In genomic region chr16:9749661-9750060, GRCm38 (mm10) we compare ENCODE assay signal across 22 mouse cellular contexts.
DNase-seq lines count a peak whose midpoint lies in the region; ATAC-seq and TF ChIP-seq lines count a peak whose summit lies in the region.
"Had no signal": no experiment of that assay in that cellular context is flagged by ENCODE, and none has a peak within 500 bp of the region (broad histone marks: within the 10 kb centered on the region; RNA-seq: fewer than 3 reads in every experiment).

No protein-coding gene starts in this region.

- no peaks in the 10 kb centered on the region for H3K36me3 ChIP-seq in hindbrain, postnatal 0 days (ENCODE audit: insufficient read depth, low read length)
- H3K36me3 ChIP-seq: embryonic facial prominence, embryonic 13.5 days; embryonic facial prominence, embryonic 15.5 days; forebrain, embryonic 15.5 days had no signal

- H3K27me3 ChIP-seq in hindbrain, postnatal 0 days (ENCODE audit: insufficient read depth, low read length), result no peaks in the 10 kb centered on the region
- H3K27me3 ChIP-seq: CH12.LX; embryonic facial prominence, embryonic 13.5 days; embryonic facial prominence, embryonic 15.5 days; forebrain, embryonic 13.5 days; forebrain, embryonic 15.5 days had no signal

- no peak overlapping the region for H3K4me2 ChIP-seq in hindbrain, postnatal 0 days (ENCODE audit: low read depth, low read length)
- H3K4me2 ChIP-seq: embryonic facial prominence, embryonic 13.5 days; embryonic facial prominence, embryonic 15.5 days; forebrain, embryonic 13.5 days; forebrain, embryonic 15.5 days had no signal

- 88% methylated on average over 3 of the region's 3 CpGs for WGBS in hindbrain, postnatal 0 days

- TF ChIP-seq CTCF in layer of hippocampus, adult 2 months (conservative IDR thresholded peaks at IDR 0.05), result no peak
- no peak for TF ChIP-seq CTCF in hindbrain, postnatal 0 days (IDR thresholded peaks at IDR 0.05; ENCODE audit: low read depth)

- no peak overlapping the region for H3K4me3 ChIP-seq in layer of hippocampus, adult 2 months
- no peak overlapping the region for H3K4me3 ChIP-seq in hindbrain, postnatal 0 days (ENCODE audit: low read length)
- H3K4me3 ChIP-seq: embryonic facial prominence, embryonic 13.5 days; embryonic facial prominence, embryonic 15.5 days; erythroblast, embryonic 14.5 days; forebrain, embryonic 13.5 days; forebrain, embryonic 15.5 days had no signal

- no peaks in the 10 kb centered on the region for H3K9me3 ChIP-seq in hindbrain, postnatal 0 days (ENCODE audit: low read length)
- H3K9me3 ChIP-seq: embryonic facial prominence, embryonic 13.5 days; embryonic facial prominence, embryonic 15.5 days; forebrain, embryonic 13.5 days; forebrain, embryonic 15.5 days had no signal

- ATAC-seq in hindbrain, postnatal 0 days, result no peak
- ATAC-seq: CD4-positive, CD25-positive, alpha-beta regulatory T cell, adult 4 months; forebrain, embryonic 13.5 days; forebrain, embryonic 15.5 days; forebrain, postnatal 0 days had no signal

- peaks cover 5% of the 10 kb centered on the region; the same call in 1 of the 2 replicates for H3K4me1 ChIP-seq in hindbrain, postnatal 0 days (ENCODE audit: insufficient read depth, low read length)
- H3K4me1 ChIP-seq: embryonic facial prominence, embryonic 13.5 days; embryonic facial prominence, embryonic 15.5 days; forebrain, embryonic 13.5 days had no signal

- DNase-seq in cerebellum, adult 11-12 months, result peak; percentile 15
- DNase-seq in cerebellum, adult 9-10 months, result no peak
- no peak for DNase-seq in layer of hippocampus, adult 2 months (ENCODE audit: low spot score in 2 of 2)
- DNase-seq in layer of hippocampus, adult 9-11 months, result no peak
- peak; percentile 60 for DNase-seq in ZHBTc4 (ENCODE audit: low read depth, low spot score)
- no peak for DNase-seq in hindbrain, postnatal 0 days (ENCODE audit: low spot score)
- DNase-seq: adrenal gland, adult 2 months; adrenal gland, postnatal 10 days; adrenal gland, postnatal 25 days; B cell, adult 2 months; cerebellum, adult 11 months; cerebellum, adult 2 months; cerebellum, adult 9-11 months; embryo, embryonic 11 days; forebrain, postnatal 0 days had no signal

- H3K9ac ChIP-seq in hindbrain, postnatal 0 days (replicated peaks; ENCODE audit: low read length), result no peak overlapping the region
- H3K9ac ChIP-seq: embryonic facial prominence, embryonic 13.5 days; embryonic facial prominence, embryonic 15.5 days; forebrain, embryonic 13.5 days; forebrain, embryonic 15.5 days; forebrain, postnatal 0 days had no signal

- peak overlapping the region; percentile 74 for H3K27ac ChIP-seq in layer of hippocampus, adult 2 months
- no peak overlapping the region for H3K27ac ChIP-seq in hindbrain, postnatal 0 days
- H3K27ac ChIP-seq: embryonic facial prominence, embryonic 13.5 days; embryonic facial prominence, embryonic 15.5 days; forebrain, embryonic 13.5 days; forebrain, embryonic 15.5 days had no signal

Comparison
In these comparisons a context has a peak if more than half of its experiments do, and no peak if none do; other contexts are left out.
1. DNase-seq: peak in cerebellum, adult 11-12 months (single experiment) and ZHBTc4 (single experiment); none in cerebellum, adult 9-10 months (single experiment), layer of hippocampus, adult 2 months (0 of 2), layer of hippocampus, adult 9-11 months (single experiment) and hindbrain, postnatal 0 days (single experiment).